Mouse (Mus musculus) MEL (cell line): Measurements from ENCODE around the gene Ppp2r2c. TPM values are rescaled to one million over a fixed set of nuclear protein-coding genes. Genes with fewer than 3 reads are reported as not detected.

Source experiments
- DNase-seq: peaks from one replicate; pipeline ENCODE4 v3.0.0; 2011; ENCODE audit warnings: low read depth, low spot score
- H3K27ac ChIP-seq: 2 replicates; pipeline ENCODE4 v1.5.1; 2012; ENCODE audit warnings: low read depth, mild to moderate bottlenecking, control low read depth, low read length, moderate library complexity; ENCODE audit not compliant: control insufficient read depth
- H3K27me3 ChIP-seq, 2 experiments: fragments of 150-350 bp in 1 of 2; sonication (generic) in 1 of 2; 2 replicates each; pipeline ENCODE4 v1.6.1; 2012; ENCODE audit warnings: low read length in 2 of 2, mild to moderate bottlenecking in 2 of 2, improper control_type of control experiment in 1 of 2, moderate library complexity in 1 of 2; ENCODE audit not compliant: insufficient read depth in 2 of 2, control insufficient read depth in 1 of 2
- H3K36me3 ChIP-seq, 2 experiments: 2 replicates each; pipeline ENCODE4 v1.6.1; 2012 to 2014; ENCODE audit warnings: low read length in 2 of 2, improper control_type of control experiment in 1 of 2, inconsistent platforms in 1 of 2, mild to moderate bottlenecking in 1 of 2; ENCODE audit not compliant: insufficient read depth in 2 of 2, control insufficient read depth in 1 of 2
- H3K4me1 ChIP-seq, 2 experiments: fragments of 150-350 bp in 1 of 2; sonication (generic) in 1 of 2; 2 replicates each; pipeline ENCODE4 v1.6.1; 2012; ENCODE audit warnings: low read length in 2 of 2, improper control_type of control experiment in 1 of 2, mild to moderate bottlenecking in 1 of 2; ENCODE audit not compliant: insufficient read depth in 2 of 2, control insufficient read depth in 1 of 2
- H3K4me3 ChIP-seq, 2 experiments: fragments of 150-350 bp in 1 of 2; sonication (generic) in 1 of 2; 2 replicates each; pipeline ENCODE4 v1.5.1; 2012; ENCODE audit warnings: low read depth in 2 of 2, low read length in 2 of 2, mild to moderate bottlenecking in 2 of 2, moderate library complexity in 2 of 2, control low read depth in 1 of 2, improper control_type of control experiment in 1 of 2; ENCODE audit not compliant: control insufficient read depth in 1 of 2, insufficient read depth in 1 of 2
- H3K79me2 ChIP-seq: 2 replicates; pipeline ENCODE4 v1.6.1; 2012; ENCODE audit warnings: mild to moderate bottlenecking, low read length, moderate library complexity; ENCODE audit not compliant: control insufficient read depth, poor library complexity, insufficient read depth
- H3K9ac ChIP-seq: 2 replicates; pipeline ENCODE4 v1.6.1; 2012; ENCODE audit warnings: low read depth, mild to moderate bottlenecking, control low read depth, low read length, moderate library complexity; ENCODE audit not compliant: control insufficient read depth, poor library complexity, severe bottlenecking
- H3K9me3 ChIP-seq: fragments of 150-350 bp; sonication (generic); replicated peaks from 2 replicates; pipeline ENCODE4 v1.6.1; 2012; ENCODE audit warnings: mild to moderate bottlenecking, low read length, improper control_type of control experiment, moderate library complexity; ENCODE audit not compliant: insufficient read depth
- CHD1 ChIP-seq: IDR thresholded peaks from 2 replicates; pipeline ENCODE4 v1.6.1; 2012; ENCODE audit warnings: low read depth, mild to moderate bottlenecking, inconsistent platforms, low read length, improper control_type of control experiment
- CTCF ChIP-seq, 3 experiments: IDR thresholded peaks in 2 of 3; conservative IDR thresholded peaks in 1 of 3; 2 replicates each; pipeline ENCODE4 v1.5.1; 2011 to 2012; ENCODE audit warnings: low read length in 3 of 3, low read depth in 2 of 3, mild to moderate bottlenecking in 2 of 3, improper control_type of control experiment in 1 of 3, inconsistent platforms in 1 of 3, mixed read lengths in 1 of 3, moderate library complexity in 1 of 3; ENCODE audit not compliant: control insufficient read depth in 1 of 3, insufficient read depth in 1 of 3, poor library complexity in 1 of 3, severe bottlenecking in 1 of 3
- EP300 ChIP-seq, 2 experiments: IDR thresholded peaks; 2 replicates each; pipeline ENCODE4 v1.6.1; 2011; ENCODE audit warnings: improper control_type of control experiment in 2 of 2, low read length in 2 of 2, low read depth in 1 of 2, mild to moderate bottlenecking in 1 of 2
- ETS1 ChIP-seq: IDR thresholded peaks from 2 replicates; pipeline ENCODE4 v1.6.1; 2012; ENCODE audit warnings: low read depth, mild to moderate bottlenecking, inconsistent platforms, low read length, improper control_type of control experiment, moderate library complexity
- GABPA ChIP-seq: IDR thresholded peaks from 2 replicates; pipeline ENCODE4 v1.6.1; 2012; ENCODE audit warnings: low read depth, mild to moderate bottlenecking, inconsistent platforms, low read length, improper control_type of control experiment, moderate library complexity
- GATA1 ChIP-seq: IDR thresholded peaks from 2 replicates; pipeline ENCODE4 v1.6.1; 2011; ENCODE audit warnings: low read depth, low read length, improper control_type of control experiment
- JUND ChIP-seq: IDR thresholded peaks from 2 replicates; pipeline ENCODE4 v1.6.1; 2011; ENCODE audit warnings: low read depth, mild to moderate bottlenecking, improper control_type of control experiment, low read length
- KAT2A ChIP-seq: conservative IDR thresholded peaks from 2 replicates; pipeline ENCODE4 v1.6.1; 2012; ENCODE audit warnings: low read depth, low read length, improper control_type of control experiment, inconsistent platforms
- MAFK ChIP-seq: IDR thresholded peaks from 2 replicates; pipeline ENCODE4 v1.6.1; 2011; ENCODE audit warnings: low read depth, mild to moderate bottlenecking, low read length, improper control_type of control experiment, borderline replicate concordance
- MEF2A ChIP-seq: IDR thresholded peaks from 2 replicates; pipeline ENCODE4 v1.6.1; 2014; ENCODE audit warnings: low read depth, mild to moderate bottlenecking, inconsistent platforms, low read length, improper control_type of control experiment; ENCODE audit not compliant: poor library complexity, insufficient replicate concordance, severe bottlenecking; ENCODE audit errors: extremely low read depth
- MXI1 ChIP-seq: IDR thresholded peaks from 2 replicates; pipeline ENCODE4 v1.6.1; 2011; ENCODE audit warnings: mild to moderate bottlenecking, low read depth, low read length, improper control_type of control experiment
- MYB ChIP-seq: IDR thresholded peaks from 2 replicates; pipeline ENCODE4 v1.6.1; 2011; ENCODE audit warnings: mild to moderate bottlenecking, low read depth, low read length, improper control_type of control experiment
- NRF1 ChIP-seq: IDR thresholded peaks from 2 replicates; pipeline ENCODE4 v1.6.1; 2014; ENCODE audit warnings: low read depth, mild to moderate bottlenecking, inconsistent platforms, low read length, improper control_type of control experiment, moderate library complexity; ENCODE audit not compliant: poor library complexity, insufficient read depth, severe bottlenecking
- POLR2A ChIP-seq, 2 experiments: IDR thresholded peaks; 2 replicates each; pipeline ENCODE4 v1.6.1; 2011 to 2012; ENCODE audit warnings: low read length in 2 of 2, mild to moderate bottlenecking in 2 of 2, control low read depth in 1 of 2, improper control_type of control experiment in 1 of 2, low read depth in 1 of 2, moderate library complexity in 1 of 2; ENCODE audit not compliant: control insufficient read depth in 1 of 2, insufficient read depth in 1 of 2, poor library complexity in 1 of 2
- POLR2AphosphoS2 ChIP-seq: IDR thresholded peaks from 2 replicates; pipeline ENCODE4 v1.6.1; 2011; ENCODE audit warnings: low read length, improper control_type of control experiment
- RAD21 ChIP-seq: IDR thresholded peaks from 2 replicates; pipeline ENCODE4 v1.6.1; 2011; ENCODE audit warnings: mild to moderate bottlenecking, low read depth, low read length, improper control_type of control experiment
- RCOR1 ChIP-seq: IDR thresholded peaks from 2 replicates; pipeline ENCODE4 v1.6.1; 2012; ENCODE audit warnings: low read depth, mild to moderate bottlenecking, inconsistent platforms, low read length, improper control_type of control experiment
- SIN3A ChIP-seq: IDR thresholded peaks from 2 replicates; pipeline ENCODE4 v1.6.1; 2012; ENCODE audit warnings: low read length, improper control_type of control experiment, inconsistent platforms
- SMC3 ChIP-seq: IDR thresholded peaks from 2 replicates; pipeline ENCODE4 v1.6.1; 2011; ENCODE audit warnings: low read depth, low read length, improper control_type of control experiment
- TBP ChIP-seq: IDR thresholded peaks from 2 replicates; pipeline ENCODE4 v1.8.0; 2011; ENCODE audit warnings: low read depth, low read length, improper control_type of control experiment
- TCF12 ChIP-seq: IDR thresholded peaks from 2 replicates; pipeline ENCODE4 v1.6.1; 2014; ENCODE audit warnings: low read depth, mild to moderate bottlenecking, inconsistent platforms, low read length, improper control_type of control experiment, moderate library complexity
- UBTF ChIP-seq: IDR thresholded peaks from 2 replicates; pipeline ENCODE4 v1.6.1; 2012; ENCODE audit warnings: low read depth, mild to moderate bottlenecking, inconsistent platforms, low read length, improper control_type of control experiment, moderate library complexity, borderline replicate concordance; ENCODE audit not compliant: insufficient read depth
- USF1 ChIP-seq: IDR thresholded peaks from 2 replicates; pipeline ENCODE4 v1.6.1; 2014; ENCODE audit warnings: low read depth, mild to moderate bottlenecking, inconsistent platforms, low read length, improper control_type of control experiment, moderate library complexity
- USF2 ChIP-seq, 2 experiments: IDR thresholded peaks; 2 replicates each; pipeline ENCODE4 v1.6.1; 2011 to 2012; ENCODE audit warnings: improper control_type of control experiment in 2 of 2, low read length in 2 of 2, borderline replicate concordance in 1 of 2, inconsistent platforms in 1 of 2, low read depth in 1 of 2, mild to moderate bottlenecking in 1 of 2; ENCODE audit not compliant: insufficient read depth in 1 of 2
- ZKSCAN1 ChIP-seq: IDR thresholded peaks from 2 replicates; pipeline ENCODE4 v1.6.1; 2012; ENCODE audit warnings: low read depth, mild to moderate bottlenecking, inconsistent platforms, low read length, improper control_type of control experiment, moderate library complexity
- ZMIZ1 ChIP-seq: IDR thresholded peaks from 2 replicates; pipeline ENCODE4 v1.6.1; 2012; ENCODE audit warnings: low read depth, mild to moderate bottlenecking, inconsistent platforms, low read length, improper control_type of control experiment, moderate library complexity
- polyA plus RNA-seq, 2 experiments: library from polyadenylated mRNA; stranded (reverse) in 1 of 2; unstranded in 1 of 2; fragments of >175 nt in 1 of 2; fragments of >200 nt in 1 of 2; gene quantifications; 2 replicates each; pipeline versions ENCODE4 v1.2.1 to v1.2.4; 2012; ENCODE audit warnings: low replicate concordance in 2 of 2, low read depth in 1 of 2; ENCODE audit not compliant: insufficient read length in 2 of 2, insufficient read depth in 1 of 2, missing spikeins in 1 of 2
- total RNA-seq: library from RNA; depleted of rRNA; stranded (reverse); fragments of 300-350 nt; gene quantifications from 2 replicates; pipeline ENCODE4 v1.2.3, GENCODE M21; 2012

Ppp2r2c gene
- total and polyA plus RNA-seq, 3 experiments = not detected

DNA sequence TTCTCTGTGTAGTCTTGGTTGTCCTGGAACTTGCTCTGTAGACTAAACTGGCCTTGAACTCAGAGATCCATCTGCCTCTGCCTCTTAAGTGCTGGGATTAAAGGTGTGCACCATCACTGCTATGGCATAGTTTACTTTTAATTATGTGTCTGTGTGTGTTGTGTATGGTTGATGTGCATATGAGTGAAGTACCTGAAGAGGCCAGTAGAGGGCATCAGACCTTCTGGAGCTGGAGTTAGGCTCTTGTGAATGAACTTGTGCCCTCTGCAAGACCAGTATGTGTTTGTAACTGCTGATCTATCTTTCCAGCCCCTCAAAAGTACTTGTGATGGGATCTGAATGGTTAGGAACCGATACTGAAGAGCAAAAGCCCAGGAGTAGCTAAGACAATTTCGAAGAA lies 7.2 kb upstream of the Ppp2r2c start:
- H3K9me3 ChIP-seq = no peaks in the 10 kb centered on the region
- H3K27ac ChIP-seq = no peak overlapping the region
- no peaks in the 10 kb centered on the region for H3K27me3 ChIP-seq
- TF ChIP-seq USF1 = no peak
- no peak for TF ChIP-seq CHD1
- TF ChIP-seq RAD21 = peak; percentile 18
- TF ChIP-seq GABPA = no peak
- TF ChIP-seq JUND = no peak
- peak; percentile 42 to 72 (median 53); a peak in 5 of 6 replicates for TF ChIP-seq CTCF (IDR thresholded peaks at IDR 0.05 in 2 of 3, conservative IDR thresholded peaks at IDR 0.05 in 1 of 3; ENCODE audit: control insufficient read depth in 1 of 3, insufficient read depth in 1 of 3, low read depth in 2 of 3, low read length in 3 of 3, poor library complexity in 1 of 3, severe bottlenecking in 1 of 3)
- TF ChIP-seq SMC3 = peak; percentile 29
- no peaks in the 10 kb centered on the region for H3K4me1 ChIP-seq
- DNase-seq = peak; percentile 37
- no peak overlapping the region for H3K4me3 ChIP-seq
- H3K36me3 ChIP-seq = no peaks in the 10 kb centered on the region
- no peak overlapping the region for H3K9ac ChIP-seq
- no peaks in the 10 kb centered on the region for H3K79me2 ChIP-seq

DNA sequence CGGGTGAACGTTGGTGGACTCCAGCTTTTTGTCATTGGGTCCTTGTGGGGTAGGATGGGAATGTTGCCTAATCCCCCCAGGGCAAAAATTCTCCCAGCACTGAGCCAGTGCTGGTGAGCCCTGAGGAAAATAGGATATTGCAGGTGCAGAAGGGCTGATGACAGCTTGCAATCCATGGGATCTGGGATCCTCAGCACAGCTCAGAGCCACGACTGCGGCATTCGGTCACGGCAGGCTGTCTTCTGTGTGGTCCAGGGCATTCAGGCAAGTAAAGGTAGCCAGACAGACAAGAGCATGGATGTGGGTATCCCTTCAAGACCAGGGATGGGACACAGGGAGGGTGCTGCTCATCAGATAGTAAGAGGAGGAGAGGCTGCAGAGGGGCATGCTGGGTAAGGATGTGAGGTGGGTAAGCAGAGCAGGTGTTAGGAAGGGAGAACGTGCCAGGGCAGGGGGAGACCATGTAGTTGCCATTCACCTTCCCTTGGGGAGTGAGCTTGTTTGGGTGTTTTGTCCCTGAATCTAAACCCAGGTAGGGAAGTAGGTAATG lies 1.5 kb upstream of the Ppp2r2c start:
- H3K27me3 ChIP-seq = no peaks in the 10 kb centered on the region
- H3K36me3 ChIP-seq = no peaks in the 10 kb centered on the region
- no peak overlapping the region for H3K4me3 ChIP-seq

DNA sequence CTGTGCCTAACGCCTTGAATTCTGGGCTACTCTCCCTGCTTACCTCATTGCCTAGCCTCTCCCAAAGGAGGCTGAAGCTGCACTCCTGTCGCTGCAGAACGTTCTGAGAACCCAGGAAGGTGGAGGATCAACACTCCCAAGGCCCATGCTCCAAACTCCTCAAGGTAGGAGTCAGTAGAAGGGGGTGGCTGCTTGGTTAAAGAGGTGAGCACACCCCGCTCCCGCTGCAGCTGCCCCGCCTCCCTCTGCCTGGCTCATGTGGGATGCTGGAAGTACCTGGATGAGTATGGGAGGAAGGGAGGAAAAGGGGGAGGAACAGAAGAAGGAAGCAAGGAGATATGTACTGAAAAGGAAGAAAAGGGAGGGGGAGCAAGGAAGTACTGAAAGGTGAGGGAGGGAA lies 752 bp upstream of the Ppp2r2c start:
- Histone ChIP-seq H3K27me3 (no peaks in the 10 kb centered on the region), H3K36me3 (no peaks in the 10 kb centered on the region), H3K4me1 (no peaks in the 10 kb centered on the region), H3K4me3 (no peak overlapping the region), H3K9me3 (no peaks in the 10 kb centered on the region), H3K9ac (no peak overlapping the region), H3K27ac (no peak overlapping the region), H3K79me2 (no peaks in the 10 kb centered on the region)
- DNase-seq = no peak
- TF ChIP-seq GATA1 (no peak), SIN3A (no peak), ZKSCAN1 (no peak), USF2 (IDR thresholded peaks at IDR 0.05; ENCODE audit: borderline replicate concordance in 1 of 2, insufficient read depth in 1 of 2, low read depth in 1 of 2, low read length in 2 of 2) (no peak), ZMIZ1 (no peak), MAFK (no peak), MYB (no peak), TCF12 (no peak), CHD1 (no peak), NRF1 (no peak), RCOR1 (no peak), POLR2AphosphoS2 (no peak), MEF2A (no peak), RAD21 (no peak), TBP (no peak), POLR2A (IDR thresholded peaks at IDR 0.05; ENCODE audit: control insufficient read depth in 1 of 2, insufficient read depth in 1 of 2, low read depth in 1 of 2, low read length in 2 of 2, poor library complexity in 1 of 2) (no peak), UBTF (no peak), EP300 (IDR thresholded peaks at IDR 0.05; ENCODE audit: low read depth in 1 of 2, low read length in 2 of 2) (no peak)

More for the DNA sequence above, 1.5 kb upstream of the Ppp2r2c start:
- no peak overlapping the region for H3K27ac ChIP-seq
- DNase-seq = no peak
- TF ChIP-seq CTCF (IDR thresholded peaks at IDR 0.05 in 2 of 3, conservative IDR thresholded peaks at IDR 0.05 in 1 of 3; ENCODE audit: control insufficient read depth in 1 of 3, insufficient read depth in 1 of 3, low read depth in 2 of 3, low read length in 3 of 3, poor library complexity in 1 of 3, severe bottlenecking in 1 of 3) = no peak
- no peak for TF ChIP-seq ZKSCAN1
- TF ChIP-seq KAT2A = no peak
- no peak for TF ChIP-seq ETS1
- TF ChIP-seq MXI1 = no peak
- TF ChIP-seq RAD21 = no peak
- no peaks in the 10 kb centered on the region for H3K4me1 ChIP-seq
- H3K9ac ChIP-seq = no peak overlapping the region
- no peaks in the 10 kb centered on the region for H3K9me3 ChIP-seq
- H3K79me2 ChIP-seq = no peaks in the 10 kb centered on the region
